Mouse (Mus musculus) olfactory bulb, adult 2 months (tissue): Measurements from ENCODE around the gene Ttll8. TPM values are rescaled to one million over a fixed set of nuclear protein-coding genes. Genes with fewer than 3 reads are reported as not detected.

Experiments
- H3K27ac ChIP-seq: fragments of 200-500 bp; 2 replicates; pipeline ENCODE4 v1.5.1; 2012; ENCODE audit warnings: low read depth, low read length; ENCODE audit not compliant: insufficient read depth
- H3K4me1 ChIP-seq: fragments of 200-500 bp; 2 replicates; pipeline ENCODE4 v1.6.1; 2012; ENCODE audit warnings: low read length; ENCODE audit not compliant: control insufficient read depth, insufficient read depth
- H3K4me3 ChIP-seq: fragments of 200-500 bp; 2 replicates; pipeline ENCODE4 v1.5.1; 2012; ENCODE audit warnings: mild to moderate bottlenecking, low read depth, low read length, moderate library complexity; ENCODE audit not compliant: insufficient read depth
- CTCF ChIP-seq: fragments of 200-500 bp; IDR thresholded peaks from 2 replicates; pipeline ENCODE4 v1.5.1; 2012; ENCODE audit warnings: low read depth, mild to moderate bottlenecking, low read length, moderate library complexity; ENCODE audit not compliant: insufficient read depth
- POLR2A ChIP-seq: fragments of 200-500 bp; IDR thresholded peaks from 2 replicates; pipeline ENCODE4 v1.6.1; 2012; ENCODE audit warnings: mild to moderate bottlenecking, low read depth, low read length, moderate library complexity; ENCODE audit not compliant: insufficient read depth
- WGBS: fragments of 180-500 bp; shearing (Covaris S2); methylation state at CpG from one replicate; pipeline ENCODE4 v1.1.7; 2018; 5-methylcytosine and 5-hydroxymethylcytosine counted together
- polyA plus RNA-seq: library from polyadenylated mRNA; stranded (reverse); fragments of >200 nt; gene quantifications from 2 replicates; pipeline ENCODE4 v1.2.4, GENCODE M21; 2012; ENCODE audit warnings: low replicate concordance; ENCODE audit not compliant: missing spikeins, insufficient read depth, insufficient read length

The Ttll8 gene
- polyA plus RNA-seq, 1 experiment, result not detected

DNA sequence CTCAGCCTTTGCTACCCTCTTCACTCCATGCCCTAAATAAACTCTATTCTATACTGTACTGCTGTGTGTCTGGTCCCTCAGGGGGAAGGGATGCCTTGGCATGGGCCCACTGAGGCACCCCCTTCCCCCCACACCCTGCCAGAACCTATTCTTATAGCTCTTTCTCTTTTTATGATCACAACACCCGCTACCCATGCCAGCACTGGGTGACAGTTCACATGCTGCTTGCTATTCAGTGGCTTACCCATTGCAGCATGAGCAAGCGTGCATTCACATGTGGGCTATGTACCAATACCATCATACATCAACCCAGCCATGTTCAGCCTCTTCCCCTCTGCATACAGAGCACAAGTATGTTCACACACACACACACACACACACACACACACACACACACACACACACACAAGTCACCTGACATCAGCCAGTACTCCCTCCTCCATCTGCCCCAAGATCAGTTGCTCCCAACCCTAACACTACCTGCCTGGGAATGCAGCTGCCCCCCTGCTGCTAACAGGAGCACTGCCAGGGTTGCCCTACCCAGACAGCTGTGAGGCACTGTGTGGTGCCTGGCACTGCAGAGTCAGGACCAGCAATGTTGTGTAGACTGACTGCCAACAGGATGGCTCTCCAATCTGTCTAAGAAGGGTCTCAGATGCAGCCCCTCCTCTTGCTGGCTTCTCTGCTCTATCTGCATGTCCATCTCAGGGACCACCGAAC, 112.5 kb downstream of the Ttll8 start:
- WGBS, result 83% methylated on average over 3 of the region's 3 CpGs
- Histone ChIP-seq H3K4me3 (no peak overlapping the region), H3K27ac (no peak overlapping the region), H3K4me1 (peaks cover 55% of the 10 kb centered on the region)
- TF ChIP-seq POLR2A (no peak), CTCF (no peak)

DNA sequence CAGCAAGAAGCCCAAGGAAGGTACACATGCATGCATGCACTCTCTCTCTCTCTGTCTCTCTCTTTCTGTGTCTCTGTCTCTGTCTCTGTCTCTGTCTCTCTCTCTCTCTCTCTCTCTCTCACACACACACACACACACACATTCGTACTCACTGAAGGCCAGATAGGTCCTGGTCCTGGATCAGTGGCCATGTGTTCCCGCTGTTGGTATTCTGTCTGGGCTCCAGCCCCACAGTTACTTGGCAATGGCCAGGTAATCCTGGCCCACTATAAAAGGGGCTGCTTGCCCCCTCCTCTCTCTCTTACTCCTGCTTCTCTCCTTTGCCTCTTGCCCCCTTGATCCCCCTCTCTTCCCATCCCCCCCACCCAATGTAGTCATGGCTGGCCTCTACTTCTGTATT, 113.1 kb downstream of the Ttll8 start:
- Histone ChIP-seq H3K27ac (no peak overlapping the region), H3K4me3 (no peak overlapping the region), H3K4me1 (peaks cover 55% of the 10 kb centered on the region)
- WGBS, result 98% methylated on average over 2 of the region's 2 CpGs
- TF ChIP-seq CTCF, result no peak
- TF ChIP-seq POLR2A, result no peak

Other genes with a start within 250 kb of the Ttll8 start
- gene Brd1, start 220.2 kb downstream of the Ttll8 start, polyA plus RNA-seq, result 206 TPM in 1 of 2 replicates, not detected in the other
- gene Zbed4, start 202.8 kb downstream of the Ttll8 start, polyA plus RNA-seq, result not detected in 2 replicates
- not detected in 2 replicates for gene Alg12, start 135.1 kb downstream of the Ttll8 start, polyA plus RNA-seq
- not detected in 2 replicates for gene Creld2, start 134.8 kb downstream of the Ttll8 start, polyA plus RNA-seq
- gene Pim3, start 92.2 kb downstream of the Ttll8 start, polyA plus RNA-seq, result not detected in 2 replicates
- not detected in 2 replicates for gene Mlc1, start 24.6 kb upstream of the Ttll8 start, polyA plus RNA-seq
- not detected in 2 replicates for gene Mov10l1, start 28.5 kb upstream of the Ttll8 start, polyA plus RNA-seq
- gene Panx2, start 105.3 kb upstream of the Ttll8 start, polyA plus RNA-seq, result not detected in 2 replicates
- gene Trabd, start 120.7 kb upstream of the Ttll8 start, polyA plus RNA-seq, result not detected in 2 replicates
- not detected in 2 replicates for gene Selenoo, start 134.7 kb upstream of the Ttll8 start, polyA plus RNA-seq
- gene Tubgcp6, start 168.7 kb upstream of the Ttll8 start, polyA plus RNA-seq, result 77.8 TPM in 1 of 2 replicates, not detected in the other
- gene Hdac10, start 174.3 kb upstream of the Ttll8 start, polyA plus RNA-seq, result not detected in 2 replicates
- not detected in 2 replicates for gene Mapk12, start 186.3 kb upstream of the Ttll8 start, polyA plus RNA-seq
- not detected in 2 replicates for gene Mapk11, start 195.2 kb upstream of the Ttll8 start, polyA plus RNA-seq
- gene Plxnb2, start 226.4 kb upstream of the Ttll8 start, polyA plus RNA-seq, result 46.6 TPM in 1 of 2 replicates, not detected in the other
- not detected in 2 replicates for gene Dennd6b, start 242.1 kb upstream of the Ttll8 start, polyA plus RNA-seq